Mouse (Mus musculus) heart, embryonic 13.5 days (tissue): ENCODE data around the gene Zfp872. TPM values are rescaled to one million over a fixed set of nuclear protein-coding genes. Genes with fewer than 3 reads are reported as not detected.
A peak's percentile ranks its signal among the peaks of the same experiment; 100 is the strongest.

ENCODE experiments used
- ATAC-seq: fragments of 200-750 bp; cut with Nextera tagmentation; 2 replicates; pipeline ENCODE4 v1.8.0; 2017; ENCODE audit warnings: moderate TSS enrichment; ENCODE audit not compliant: insufficient number of reproducible peaks, low FRiP score, low TSS enrichment; ENCODE audit errors: extremely low read depth
- H3K27ac ChIP-seq: fragments of 300-500 bp; sonication (generic); replicated peaks from 2 replicates; pipeline ENCODE4 v1.5.1; 2015; ENCODE audit warnings: moderate library complexity, mild to moderate bottlenecking, inconsistent platforms
- H3K27me3 ChIP-seq: fragments of 300-500 bp; sonication (generic); replicated peaks from 2 replicates; pipeline ENCODE4 v1.6.1; 2015; ENCODE audit warnings: mild to moderate bottlenecking, inconsistent platforms
- H3K36me3 ChIP-seq: fragments of 300-500 bp; sonication (generic); 2 replicates; pipeline ENCODE4 v1.6.1; 2015; ENCODE audit warnings: mild to moderate bottlenecking, inconsistent platforms
- H3K4me1 ChIP-seq: fragments of 300-500 bp; sonication (generic); 2 replicates; pipeline ENCODE4 v1.6.1; 2015; ENCODE audit warnings: inconsistent platforms
- H3K4me2 ChIP-seq: fragments of 300-500 bp; sonication (generic); 2 replicates; pipeline ENCODE4 v1.6.1; 2015; ENCODE audit warnings: inconsistent platforms, mild to moderate bottlenecking, moderate library complexity
- H3K4me3 ChIP-seq: fragments of 300-500 bp; sonication (generic); 2 replicates; pipeline ENCODE4 v1.5.1; 2015; ENCODE audit warnings: moderate library complexity, mild to moderate bottlenecking, inconsistent platforms
- H3K9ac ChIP-seq: fragments of 300-500 bp; sonication (generic); 2 replicates; pipeline ENCODE4 v1.6.1; 2015; ENCODE audit warnings: inconsistent platforms, mild to moderate bottlenecking, moderate library complexity
- H3K9me3 ChIP-seq: fragments of 300-500 bp; sonication (generic); 2 replicates; pipeline ENCODE4 v1.6.1; 2016; ENCODE audit warnings: inconsistent platforms
- WGBS: fragments of 180-500 bp; shearing (Covaris S2); methylation state at CpG from one replicate; pipeline ENCODE4 v1.1.7; 2015; ENCODE audit warnings: mixed read lengths; 5-methylcytosine and 5-hydroxymethylcytosine counted together
- polyA plus RNA-seq: library from polyadenylated mRNA; unstranded; fragments of >200 nt; fragmentation: Nextera tagmentation; extraction: Ambion mirVana; gene quantifications from 2 replicates; pipeline ENCODE4 v1.2.1, GENCODE M21; 2015

Zfp872 gene
- polyA plus RNA-seq, 1 experiment from 2014 or later, result 0.08 TPM

- H3K9me3 ChIP-seq, result no peaks in the 10 kb centered on the region
- H3K4me2 ChIP-seq, result peak within 1 kb of the TSS; percentile 91
- peaks cover 10% of the 10 kb centered on the region for H3K27me3 ChIP-seq
- ATAC-seq, result peak; percentile 97
- H3K27ac ChIP-seq, result peak within 1 kb of the TSS; percentile 84
- WGBS, result under 1% methylated on average over 65 of the region's 65 CpGs
- peak within 1 kb of the TSS; percentile 93 for H3K9ac ChIP-seq
- peak within 1 kb of the TSS; percentile 71 for H3K4me3 ChIP-seq
- H3K4me1 ChIP-seq, result peaks cover 17% of the 10 kb centered on the region
- peaks cover 12% of the 10 kb centered on the region for H3K36me3 ChIP-seq
These were observed 31.2 kb upstream of the Zfp872 start, which contains the start of gene Pigyl for GRCm38 (mm10) chr9:22156497-22157245. TSS of gene Pigyl (plus strand) at chr9:22156846.

- 50% methylated on average over 34 of the region's 34 CpGs for WGBS
- no peak for ATAC-seq
These were observed 30.2 kb upstream of the Zfp872 start for GRCm38 (mm10) chr9:22157516-22158265.

GRCm38 (mm10) chr9:22161299-22161698 is 26.6 kb upstream of the Zfp872 start:
- 37% methylated on average over 6 of the region's 6 CpGs for WGBS
- H3K4me1 ChIP-seq, result peaks cover 12% of the 10 kb centered on the region
- no peak for ATAC-seq
- no peak overlapping the region for H3K4me3 ChIP-seq
- H3K4me2 ChIP-seq, result no peak overlapping the region
- no peaks in the 10 kb centered on the region for H3K9me3 ChIP-seq
- peaks cover 16% of the 10 kb centered on the region for H3K27me3 ChIP-seq
- no peak overlapping the region for H3K27ac ChIP-seq
- H3K9ac ChIP-seq, result no peak overlapping the region
- H3K36me3 ChIP-seq, result peaks cover 12% of the 10 kb centered on the region

More at GRCm38 (mm10) chr9:22157516-22158265, 30.2 kb upstream of the Zfp872 start:
- peak overlapping the region; percentile 71 for H3K4me3 ChIP-seq
- H3K4me2 ChIP-seq, result peak overlapping the region; percentile 91
- peaks cover 10% of the 10 kb centered on the region for H3K27me3 ChIP-seq
- no peak overlapping the region for H3K27ac ChIP-seq
- peaks cover 12% of the 10 kb centered on the region for H3K36me3 ChIP-seq
- peak overlapping the region; percentile 93 for H3K9ac ChIP-seq
- peaks cover 17% of the 10 kb centered on the region for H3K4me1 ChIP-seq
- H3K9me3 ChIP-seq, result no peaks in the 10 kb centered on the region

- Histone ChIP-seq H3K27ac (no peak overlapping the region), H3K9me3 (0 out of 2 replicates have a peak, but pooled peaks cover 6% of the 10 kb centered on the region), H3K4me2 (no peak overlapping the region), H3K9ac (no peak overlapping the region), H3K4me3 (no peak overlapping the region), H3K36me3 (peaks cover 12% of the 10 kb centered on the region), H3K27me3 (peaks cover 16% of the 10 kb centered on the region), H3K4me1 (peaks cover 10% of the 10 kb centered on the region)
- 66% methylated on average over 9 of the region's 9 CpGs for WGBS
- ATAC-seq, result no peak
These were observed 25.6 kb upstream of the Zfp872 start for GRCm38 (mm10) chr9:22162305-22162704.

- Histone ChIP-seq H3K4me1 (peaks cover 4% of the 10 kb centered on the region), H3K9ac (no peak overlapping the region), H3K27me3 (peaks cover 12% of the 10 kb centered on the region), H3K4me2 (no peak overlapping the region), H3K4me3 (no peak overlapping the region), H3K36me3 (peaks cover 11% of the 10 kb centered on the region), H3K27ac (no peak overlapping the region), H3K9me3 (0 out of 2 replicates have a peak, but pooled peaks cover 6% of the 10 kb centered on the region)
- WGBS, result 75% methylated on average over 7 of the region's 7 CpGs
- no peak for ATAC-seq
These were observed 25.0 kb upstream of the Zfp872 start for GRCm38 (mm10) chr9:22162912-22163311.

- peak overlapping the region; percentile 82 for H3K9ac ChIP-seq
- H3K9me3 ChIP-seq, result 0 out of 2 replicates have a peak, but pooled peaks cover 6% of the 10 kb centered on the region
- H3K27ac ChIP-seq, result no peak overlapping the region
- peaks cover 3% of the 10 kb centered on the region; the same call in 1 of the 2 replicates for H3K4me1 ChIP-seq
- H3K4me3 ChIP-seq, result peak overlapping the region; percentile 65
- 2% methylated on average over 54 of the region's 54 CpGs for WGBS
- H3K36me3 ChIP-seq, result no peaks in the 10 kb centered on the region
- H3K4me2 ChIP-seq, result peak overlapping the region; percentile 95
- peak; percentile 59 for ATAC-seq
- peaks cover 6% of the 10 kb centered on the region; the same call in 1 of the 2 replicates for H3K27me3 ChIP-seq
These were observed 22.9 kb upstream of the Zfp872 start for GRCm38 (mm10) chr9:22164711-22165668.

GRCm38 (mm10) chr9:22165964-22166363 is 21.9 kb upstream of the Zfp872 start:
- H3K4me3 ChIP-seq, result no peak overlapping the region
- peaks cover 6% of the 10 kb centered on the region; the same call in 1 of the 2 replicates for H3K27me3 ChIP-seq
- WGBS, result 50% methylated on average over 6 of the region's 6 CpGs
- no peak overlapping the region for H3K27ac ChIP-seq
- 0 out of 2 replicates have a peak, but pooled peaks cover 6% of the 10 kb centered on the region for H3K9me3 ChIP-seq
- no peak for ATAC-seq
- H3K4me1 ChIP-seq, result peaks cover 3% of the 10 kb centered on the region; the same call in 1 of the 2 replicates
- H3K9ac ChIP-seq, result no peak overlapping the region
- H3K36me3 ChIP-seq, result no peaks in the 10 kb centered on the region
- H3K4me2 ChIP-seq, result no peak overlapping the region

GRCm38 (mm10) chr9:22166686-22167085 is 21.2 kb upstream of the Zfp872 start:
- Histone ChIP-seq H3K4me1 (peaks cover 3% of the 10 kb centered on the region; the same call in 1 of the 2 replicates), H3K4me3 (no peak overlapping the region), H3K27me3 (peaks cover 6% of the 10 kb centered on the region; the same call in 1 of the 2 replicates), H3K4me2 (no peak overlapping the region), H3K9ac (no peak overlapping the region), H3K36me3 (no peaks in the 10 kb centered on the region), H3K9me3 (0 out of 2 replicates have a peak, but pooled peaks cover 6% of the 10 kb centered on the region), H3K27ac (no peak overlapping the region)
- no peak for ATAC-seq
- 83% methylated on average over 10 of the region's 10 CpGs for WGBS

- no peak for ATAC-seq
- Histone ChIP-seq H3K4me3 (no peak overlapping the region), H3K4me2 (no peak overlapping the region), H3K9me3 (0 out of 2 replicates have a peak, but pooled peaks cover 6% of the 10 kb centered on the region), H3K9ac (no peak overlapping the region), H3K36me3 (no peaks in the 10 kb centered on the region), H3K4me1 (peaks cover 3% of the 10 kb centered on the region; the same call in 1 of the 2 replicates), H3K27me3 (peaks cover 6% of the 10 kb centered on the region; the same call in 1 of the 2 replicates), H3K27ac (no peak overlapping the region)
- 94% methylated on average over 4 of the region's 4 CpGs for whole genome bisulfite sequencing
These were observed 20.1 kb upstream of the Zfp872 start for GRCm38 (mm10) chr9:22167751-22168150.

- Histone ChIP-seq H3K9ac (no peak overlapping the region), H3K9me3 (0 out of 2 replicates have a peak, but pooled peaks cover 6% of the 10 kb centered on the region), H3K36me3 (no peaks in the 10 kb centered on the region), H3K4me2 (no peak overlapping the region), H3K27ac (no peak overlapping the region), H3K4me1 (peaks cover 3% of the 10 kb centered on the region; the same call in 1 of the 2 replicates), H3K4me3 (no peak overlapping the region), H3K27me3 (no peaks in the 10 kb centered on the region)
- ATAC-seq, result no peak
- 88% methylated on average over 11 of the region's 11 CpGs for WGBS
These were observed 18.6 kb upstream of the Zfp872 start for GRCm38 (mm10) chr9:22169327-22169726.
